Mouse (Mus musculus) forebrain, postnatal 0 days (tissue): Measurements from ENCODE around the gene Cd300a. TPM values are rescaled to one million over a fixed set of nuclear protein-coding genes. Genes with fewer than 3 reads are reported as not detected.
A peak's percentile ranks its signal among the peaks of the same experiment; 100 is the strongest.

ENCODE experiments used
- ATAC-seq: fragments of 200-750 bp; cut with Nextera tagmentation; 2 replicates; pipeline ENCODE4 v1.8.0; 2017; ENCODE audit warnings: mild to moderate bottlenecking, moderate library complexity
- DNase-seq: peaks from one replicate; pipeline ENCODE4 v3.0.0-alpha.2; 2015
- H3K27ac ChIP-seq: fragments of 300-500 bp; sonication (generic); 2 replicates; pipeline ENCODE4 v1.5.1; 2014; ENCODE audit warnings: low read depth, mild to moderate bottlenecking, antibody characterized with exemption, low read length, moderate library complexity, mixed read lengths
- H3K27me3 ChIP-seq: fragments of 300-500 bp; sonication (generic); 2 replicates; pipeline ENCODE4 v1.6.1; 2014; ENCODE audit warnings: mild to moderate bottlenecking, low read length, mixed read lengths; ENCODE audit not compliant: insufficient read depth
- H3K36me3 ChIP-seq: fragments of 300-500 bp; sonication (generic); 2 replicates; pipeline ENCODE4 v1.6.1; 2014; ENCODE audit warnings: mild to moderate bottlenecking, moderate library complexity; ENCODE audit not compliant: insufficient read depth
- H3K4me1 ChIP-seq: fragments of 300-500 bp; sonication (generic); 2 replicates; pipeline ENCODE4 v1.6.1; 2014; ENCODE audit warnings: antibody characterized with exemption; ENCODE audit not compliant: insufficient read depth
- H3K4me2 ChIP-seq: fragments of 300-500 bp; sonication (generic); 2 replicates; pipeline ENCODE4 v1.6.1; 2014; ENCODE audit warnings: low read depth, mild to moderate bottlenecking, moderate library complexity
- H3K4me3 ChIP-seq: fragments of 300-500 bp; sonication (generic); 2 replicates; pipeline ENCODE4 v1.5.1; 2014; ENCODE audit warnings: low read depth, low read length, mixed read lengths
- H3K9ac ChIP-seq: fragments of 300-500 bp; sonication (generic); 2 replicates; pipeline ENCODE4 v1.6.1; 2014; ENCODE audit warnings: mild to moderate bottlenecking
- H3K9me3 ChIP-seq: fragments of 300-500 bp; sonication (generic); 2 replicates; pipeline ENCODE4 v1.6.1; 2016; ENCODE audit warnings: low read length
- CTCF ChIP-seq: sonication (generic); IDR thresholded peaks from 2 replicates; pipeline ENCODE4 v1.5.1; 2016; ENCODE audit warnings: antibody characterized with exemption, control low read depth, low read depth
- WGBS: fragments of 180-500 bp; shearing (Covaris S2); extraction: QIAGEN DNeasy Blood & Tissue Kit; methylation state at CpG from one replicate; pipeline ENCODE4 v1.1.7; 2014; 5-methylcytosine and 5-hydroxymethylcytosine counted together
- polyA plus RNA-seq: library from polyadenylated mRNA; unstranded; fragments of >200 nt; fragmentation: Nextera tagmentation; extraction: Ambion mirVana; gene quantifications from 2 replicates; pipeline ENCODE4 v1.2.1, GENCODE M21; 2015
- total RNA-seq: library from RNA; depleted of rRNA; stranded (reverse); fragments of >200 nt; gene quantifications from 2 replicates; pipeline ENCODE4 v1.2.3, GENCODE M21; 2014

Cd300a gene
- total and polyA plus RNA-seq, 2 experiments from 2014 or later, result 0.86 to 1.4 TPM

DNA sequence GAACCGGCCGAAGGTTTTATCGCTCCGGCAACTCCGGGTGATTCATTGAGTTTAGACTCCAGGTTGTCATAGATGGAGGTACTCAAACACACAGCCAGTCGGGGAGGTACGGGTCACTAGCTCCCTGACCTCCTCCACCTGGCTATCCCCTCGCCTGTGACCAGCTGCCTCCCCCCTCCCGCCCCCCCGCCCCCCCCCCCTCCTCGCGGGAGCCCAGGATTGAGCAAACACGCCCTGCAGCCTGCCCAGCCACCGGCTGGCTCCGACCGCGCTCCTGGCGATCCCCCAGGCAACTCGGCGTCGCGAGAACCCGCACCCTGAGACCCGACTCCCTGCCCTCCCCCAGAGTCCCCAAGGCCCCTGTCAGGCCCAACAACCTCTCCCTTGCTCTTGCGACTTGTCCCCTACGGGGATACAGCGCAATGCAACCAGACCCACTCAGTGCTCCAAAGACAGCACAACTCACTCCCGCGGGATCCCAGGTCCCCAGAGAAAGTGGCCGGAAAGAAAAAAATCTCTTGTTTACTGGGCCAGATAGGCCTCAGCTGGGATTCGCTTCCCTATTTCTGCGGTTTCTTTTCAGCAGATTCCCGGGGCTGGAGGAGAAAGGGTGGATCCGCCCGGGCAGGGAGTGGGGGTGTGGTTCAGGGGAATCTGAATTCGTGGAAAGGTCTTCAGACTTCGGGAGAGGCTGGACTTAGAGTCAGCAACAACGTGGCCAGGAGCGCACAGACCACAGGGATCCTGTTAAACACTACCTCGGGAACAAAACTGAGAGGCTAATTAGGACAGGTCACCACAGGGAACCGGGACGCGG is 39.2 kb upstream of the Cd300a start, which contains the start of gene Gprc5c:
Gene Gprc5c (plus strand): TSS at position 701 of the 817 bp plus-strand sequence.
- H3K4me3 ChIP-seq, result peak within 1 kb of the TSS; percentile 52
- peaks cover 35% of the 10 kb centered on the region for H3K27me3 ChIP-seq
- peak within 1 kb of the TSS; percentile 40; the same call in 1 of the 2 replicates for H3K27ac ChIP-seq
- TF ChIP-seq CTCF, result no peak
- H3K9ac ChIP-seq, result peak within 1 kb of the TSS; percentile 53
- ATAC-seq (peak; percentile 40), DNase-seq (peak; percentile 47)
- H3K36me3 ChIP-seq, result no peaks in the 10 kb centered on the region
- WGBS, result under 1% methylated on average over 38 of the region's 43 CpGs
- peak within 1 kb of the TSS; percentile 97 for H3K4me2 ChIP-seq
- H3K4me1 ChIP-seq, result no peaks in the 10 kb centered on the region
- H3K9me3 ChIP-seq, result no peaks in the 10 kb centered on the region

DNA sequence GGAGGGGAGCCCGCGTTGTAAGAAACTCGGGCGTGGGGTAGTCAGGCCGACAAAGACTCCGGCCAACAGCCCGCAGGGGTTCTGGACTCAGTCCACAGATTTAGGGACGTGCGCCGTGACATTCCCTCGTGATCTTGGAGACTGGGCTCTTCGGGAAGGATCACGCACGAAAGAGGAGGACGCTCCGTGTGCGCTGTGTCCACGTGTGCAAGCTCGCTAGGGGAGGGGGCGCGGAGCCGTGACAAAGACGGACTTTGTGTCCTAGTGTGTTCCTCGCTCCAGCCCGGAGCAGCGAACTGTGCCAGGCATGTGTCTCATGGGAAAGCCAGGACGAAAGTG is 38.6 kb upstream of the Cd300a start:
- ATAC-seq (peak; percentile 69), DNase-seq (no peak)
- H3K27ac ChIP-seq, result no peak overlapping the region
- H3K4me3 ChIP-seq, result peak overlapping the region; percentile 52
- TF ChIP-seq CTCF, result no peak
- no peaks in the 10 kb centered on the region for H3K9me3 ChIP-seq
- 2% methylated on average over 27 of the region's 27 CpGs for WGBS
- peaks cover 35% of the 10 kb centered on the region for H3K27me3 ChIP-seq
- H3K4me1 ChIP-seq, result no peaks in the 10 kb centered on the region
- H3K9ac ChIP-seq, result peak overlapping the region; percentile 53
- H3K4me2 ChIP-seq, result peak overlapping the region; percentile 97
- H3K36me3 ChIP-seq, result no peaks in the 10 kb centered on the region

DNA sequence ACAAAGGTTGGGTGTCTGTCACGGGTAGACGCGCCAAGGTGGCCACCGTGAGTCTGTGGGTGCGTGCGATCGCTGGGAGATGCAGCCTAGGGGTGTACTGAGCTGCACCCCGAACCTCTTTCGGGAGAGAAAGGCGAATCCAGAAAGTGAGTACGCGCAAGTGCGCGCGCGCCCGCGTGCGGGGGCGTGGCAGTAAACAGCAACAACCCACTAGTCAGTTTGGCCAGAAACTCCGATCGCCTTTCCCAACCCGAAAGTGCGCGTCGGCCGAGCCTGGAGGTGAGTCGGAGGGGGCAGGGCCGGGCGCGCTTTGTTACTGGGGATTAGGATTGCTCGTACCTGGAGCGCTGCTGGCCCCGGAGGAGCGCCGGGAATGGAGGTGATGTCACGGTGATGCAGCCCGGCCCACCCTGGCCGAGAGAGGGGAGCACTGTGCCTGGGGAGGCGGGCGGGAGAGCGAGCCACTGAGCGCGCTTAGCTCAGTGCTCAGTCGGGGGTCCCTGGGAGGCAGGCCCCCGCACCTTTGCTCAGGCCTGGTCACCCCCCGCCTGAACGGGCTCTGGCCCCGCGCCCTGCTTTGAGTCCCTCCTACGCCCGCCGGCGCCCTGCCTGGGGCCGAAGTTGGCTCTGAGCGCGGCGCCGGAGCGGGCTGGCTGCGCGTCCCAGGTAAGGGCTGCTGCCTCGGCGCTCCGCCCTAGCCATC is 38.1 kb upstream of the Cd300a start:
- Histone ChIP-seq H3K4me1 (no peaks in the 10 kb centered on the region), H3K4me3 (peak overlapping the region; percentile 52), H3K9me3 (no peaks in the 10 kb centered on the region), H3K27ac (peak overlapping the region; percentile 40; the same call in 1 of the 2 replicates), H3K9ac (peak overlapping the region; percentile 53), H3K36me3 (no peaks in the 10 kb centered on the region), H3K27me3 (peaks cover 35% of the 10 kb centered on the region), H3K4me2 (peak overlapping the region; percentile 97)
- WGBS, result under 1% methylated on average over 59 of the region's 65 CpGs
- no peak for TF ChIP-seq CTCF
- DNase-seq, result peak; percentile 66
- peak; percentile 56 for ATAC-seq

DNA sequence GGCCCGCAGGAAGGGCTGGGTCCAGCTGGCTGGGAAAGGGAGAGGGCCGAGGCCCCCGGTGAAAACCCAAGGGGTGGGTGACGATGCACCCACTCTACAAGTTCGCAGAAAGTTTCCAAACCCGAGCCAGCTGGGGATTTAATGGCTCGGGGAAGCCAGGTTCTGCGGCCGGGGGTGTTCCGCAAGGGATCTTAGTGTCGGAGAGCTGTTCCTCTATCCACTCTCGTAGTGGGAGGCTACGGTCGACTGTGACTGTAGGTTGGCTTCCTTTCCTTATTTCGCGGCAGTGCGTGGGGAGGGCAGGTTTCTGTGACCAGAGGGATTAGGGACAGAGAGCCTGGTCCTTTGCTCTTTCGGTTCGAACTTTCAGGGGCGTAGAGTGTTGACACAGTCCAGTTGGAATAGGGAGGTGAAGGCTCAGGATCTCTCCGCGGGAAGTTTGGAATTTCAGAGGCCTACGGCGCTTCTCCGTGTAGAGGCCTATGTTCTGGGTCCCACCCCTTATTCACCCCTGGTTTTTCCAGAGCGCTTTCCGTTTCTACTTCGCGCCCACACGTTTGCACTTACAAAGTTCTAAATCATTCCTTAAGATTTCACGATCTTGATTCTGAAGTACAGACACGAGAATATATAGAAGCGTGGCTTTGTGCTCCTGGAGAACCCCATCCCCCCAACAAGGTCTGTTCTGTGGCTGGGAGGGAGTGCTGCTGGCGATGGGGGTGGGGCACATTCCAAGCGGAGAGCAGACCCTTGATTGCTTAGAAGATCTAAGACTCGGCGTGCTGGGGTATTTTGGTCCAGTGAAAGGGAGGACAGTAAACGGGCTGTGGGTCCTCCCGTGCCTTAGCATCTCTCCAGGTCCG is 37.3 kb upstream of the Cd300a start:
- Histone ChIP-seq H3K27ac (0 out of 2 replicates have a peak overlapping the region, but pooled peaks have one; percentile 40), H3K9me3 (no peaks in the 10 kb centered on the region), H3K9ac (peak overlapping the region; percentile 53; the same call in 1 of the 2 replicates), H3K27me3 (peaks cover 35% of the 10 kb centered on the region), H3K36me3 (no peaks in the 10 kb centered on the region), H3K4me2 (peak overlapping the region; percentile 97), H3K4me1 (no peaks in the 10 kb centered on the region), H3K4me3 (peak overlapping the region; percentile 52)
- TF ChIP-seq CTCF, result no peak
- DNase-seq (no peak), ATAC-seq (0 out of 2 replicates have a peak, but pooled peaks have one; percentile 21)
- WGBS, result 4% methylated on average over 40 of the region's 40 CpGs

DNA sequence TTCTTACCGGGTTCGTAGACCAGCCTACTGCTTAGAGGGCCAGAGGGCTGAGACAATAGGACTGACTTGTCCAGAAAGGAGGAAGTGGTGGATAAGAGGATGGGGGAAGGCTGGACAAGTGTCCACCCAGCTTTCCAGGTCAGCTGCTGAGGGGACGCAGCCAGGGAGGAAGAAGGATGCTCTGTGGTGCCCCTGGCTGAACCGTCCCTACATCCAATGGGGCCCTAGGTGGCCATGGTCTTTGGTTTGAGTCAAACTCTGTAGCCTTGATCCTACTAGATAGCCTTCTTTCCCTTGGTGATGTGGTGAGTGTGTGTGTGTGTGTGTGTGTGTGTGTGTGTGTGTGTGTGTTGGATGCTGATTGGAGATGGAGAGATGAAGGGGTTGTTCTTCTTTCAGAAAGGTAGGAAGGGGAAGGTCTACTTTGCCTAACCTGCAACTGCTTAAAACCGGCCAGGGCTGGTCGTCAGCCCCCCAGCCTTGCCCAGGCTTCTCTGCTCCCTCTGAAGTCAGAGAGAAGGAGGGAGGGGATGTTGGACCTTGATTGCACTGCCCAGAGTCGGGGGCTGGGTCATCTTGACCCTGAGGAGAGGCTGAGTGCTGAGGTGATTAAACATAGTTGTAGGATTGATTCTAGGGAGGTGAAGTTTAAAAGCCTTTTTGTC is 36.5 kb upstream of the Cd300a start:
- DNase-seq (no peak), ATAC-seq (no peak)
- no peaks in the 10 kb centered on the region for H3K9me3 ChIP-seq
- H3K27me3 ChIP-seq, result peaks cover 35% of the 10 kb centered on the region
- H3K9ac ChIP-seq, result no peak overlapping the region
- WGBS, result 26% methylated on average over 7 of the region's 7 CpGs
- no peaks in the 10 kb centered on the region for H3K36me3 ChIP-seq
- no peak overlapping the region for H3K27ac ChIP-seq
- H3K4me3 ChIP-seq, result peak overlapping the region; percentile 52; the same call in 1 of the 2 replicates
- TF ChIP-seq CTCF, result no peak
- H3K4me1 ChIP-seq, result no peaks in the 10 kb centered on the region
- 0 out of 2 replicates have a peak overlapping the region, but pooled peaks have one; percentile 97 for H3K4me2 ChIP-seq

DNA sequence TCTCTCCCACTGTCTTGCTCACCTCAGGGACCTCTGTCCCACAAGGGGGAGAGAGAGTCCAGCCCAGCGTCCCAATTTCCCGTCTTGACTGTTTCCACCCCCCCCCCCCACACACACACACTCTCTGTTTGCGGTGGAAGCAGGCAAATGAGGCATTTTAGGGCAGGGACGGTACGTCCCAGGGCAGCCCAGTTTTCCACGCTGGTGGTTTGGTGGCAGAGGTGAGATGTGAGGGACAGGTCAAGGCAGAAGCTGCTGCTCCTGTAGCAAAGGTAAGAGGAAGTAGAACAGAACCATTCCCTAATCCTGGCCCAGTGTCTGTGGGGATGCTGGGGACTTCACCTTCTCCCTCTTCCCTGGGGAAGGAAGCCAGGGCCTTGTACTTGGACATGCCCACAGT is 35.3 kb upstream of the Cd300a start:
- H3K9me3 ChIP-seq, result no peaks in the 10 kb centered on the region
- no peaks in the 10 kb centered on the region for H3K36me3 ChIP-seq
- no peaks in the 10 kb centered on the region for H3K4me1 ChIP-seq
- no peak for DNase-seq
- 84% methylated on average over 6 of the region's 6 CpGs for WGBS
- no peak overlapping the region for H3K4me3 ChIP-seq
- no peak overlapping the region for H3K4me2 ChIP-seq
- peaks cover 28% of the 10 kb centered on the region for H3K27me3 ChIP-seq
- no peak overlapping the region for H3K9ac ChIP-seq
- TF ChIP-seq CTCF, result no peak
- H3K27ac ChIP-seq, result no peak overlapping the region
- ATAC-seq, result no peak
